Mouse (Mus musculus): ENCODE results near the gene Prok1.

- peak; percentile 64; the same call in 1 of the 2 replicates for TF ChIP-seq POLR2A (IDR thresholded peaks at IDR 0.05; ENCODE audit: borderline replicate concordance, control insufficient read depth, low read depth, low read length)
- no peak for TF ChIP-seq CTCF (IDR thresholded peaks at IDR 0.05; ENCODE audit: control insufficient read depth, insufficient read depth, low read length)
Observed at GRCm38 (mm10) chr3:107278479-107279269, 39.2 kb upstream of the Prok1 start, which contains the start of gene Lamtor5.
